Mouse (Mus musculus) cerebellum, adult 11-12 months (tissue): Measurements from ENCODE around the gene Rnf43.
A peak's percentile ranks its signal among the peaks of the same experiment; 100 is the strongest.

Experiments used
- DNase-seq: peaks from one replicate; pipeline ENCODE4 v3.0.0; 2022

Gene Rnf43

DNA sequence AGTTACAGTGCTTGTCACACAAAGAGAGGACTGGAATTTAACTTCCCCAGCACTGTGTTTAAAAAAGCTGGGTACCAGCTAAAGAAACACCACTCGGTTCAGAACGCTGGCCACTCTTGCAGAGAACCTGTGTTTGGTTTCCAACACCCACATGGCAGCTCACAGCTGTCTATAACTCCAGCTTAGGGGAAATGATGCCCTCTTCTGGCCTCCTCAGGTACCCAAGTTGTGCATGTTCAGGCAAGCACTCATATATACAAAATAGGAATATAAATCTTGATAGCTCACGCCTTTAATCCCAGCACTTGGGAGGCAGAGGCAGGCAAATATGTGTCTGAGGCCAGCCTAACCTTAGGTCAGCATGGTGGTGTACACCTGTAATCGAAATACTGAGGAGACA is 53.5 kb downstream of the Rnf43 start:
- no peak for DNase-seq

DNA sequence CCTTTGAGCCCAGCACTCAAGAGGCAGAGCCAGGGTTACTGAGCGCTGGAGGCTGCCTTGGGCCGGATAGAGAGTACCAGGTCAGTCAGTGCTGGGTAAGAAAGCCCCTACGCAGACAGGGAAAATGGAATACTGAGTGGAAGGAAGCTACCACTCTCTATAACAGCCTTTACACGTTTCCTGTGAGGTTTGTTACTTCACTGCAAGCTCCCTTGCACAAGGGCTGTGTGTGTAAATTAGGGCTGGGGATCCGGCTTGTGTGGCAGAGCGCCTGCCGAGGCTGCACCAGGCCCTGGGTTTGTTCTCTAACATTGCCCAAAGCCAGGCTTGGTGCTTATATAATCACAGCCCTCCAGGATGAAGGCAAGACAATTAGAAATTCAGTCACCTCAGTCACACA is 57.0 kb downstream of the Rnf43 start:
- DNase-seq, result no peak

DNA sequence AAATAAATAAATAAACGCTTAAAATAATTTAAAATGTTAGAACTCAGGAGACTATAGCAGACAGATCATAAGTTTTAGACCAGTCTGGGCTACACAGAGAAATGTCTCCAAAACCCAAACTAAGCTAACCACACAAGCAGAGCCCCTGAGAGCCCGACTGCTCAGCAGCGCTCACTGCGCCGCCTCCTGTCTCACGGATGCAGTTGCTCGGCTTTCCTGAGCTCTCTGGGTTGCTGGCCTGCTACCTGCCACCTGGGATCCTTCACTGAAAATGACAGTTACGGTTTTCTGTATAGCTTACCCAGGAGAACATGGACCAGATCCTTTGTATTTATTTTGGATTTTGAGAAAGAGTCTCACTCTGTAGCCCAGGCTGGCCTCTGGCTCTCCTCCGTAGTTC is 57.8 kb downstream of the Rnf43 start:
- no peak for DNase-seq

- no peak for DNase-seq
These were observed 58.3 kb downstream of the Rnf43 start for GRCm38 (mm10) chr11:87720839-87721238.

- DNase-seq, result no peak
These were observed 59.6 kb downstream of the Rnf43 start for GRCm38 (mm10) chr11:87722168-87722567.

DNA sequence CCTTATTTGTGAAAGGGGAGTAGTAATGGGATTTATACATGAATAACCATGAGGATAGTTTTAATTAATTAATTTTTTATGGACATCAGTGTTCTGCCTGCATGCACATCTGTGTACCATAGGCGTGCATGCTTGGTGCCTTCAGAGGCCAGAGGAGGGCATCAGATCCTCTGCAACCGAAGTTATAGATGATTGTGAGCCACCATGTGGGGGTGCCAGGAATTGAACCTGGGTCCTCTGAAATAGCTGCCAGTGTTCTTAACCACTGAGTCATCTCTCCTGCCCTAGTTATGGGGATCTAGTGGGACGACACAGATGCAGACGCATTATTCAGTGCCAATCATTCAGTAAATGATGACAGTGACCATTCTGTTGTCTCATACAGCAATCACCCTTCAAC is 60.4 kb downstream of the Rnf43 start:
- DNase-seq, result no peak

DNA sequence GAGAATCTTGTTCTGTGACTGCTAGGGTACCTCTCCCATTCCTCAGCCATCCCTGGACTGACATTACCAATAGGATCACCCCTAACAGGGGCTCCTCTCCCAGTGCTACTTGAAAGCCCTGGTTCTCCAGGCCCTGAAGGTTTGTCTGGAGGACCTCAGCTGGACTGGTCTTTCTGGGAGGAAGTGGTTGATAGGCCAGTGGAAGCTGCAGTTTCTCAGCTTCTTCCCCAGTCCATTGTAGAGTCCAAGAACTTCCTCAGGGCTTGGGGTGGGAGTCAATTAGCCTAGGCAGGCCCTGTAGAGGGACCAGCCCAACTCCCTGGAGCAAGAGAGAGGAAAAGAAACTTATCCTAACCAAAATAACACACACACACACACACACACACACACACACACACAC is 63.0 kb downstream of the Rnf43 start:
- DNase-seq, result no peak

- no peak for DNase-seq
These were observed 63.5 kb downstream of the Rnf43 start for GRCm38 (mm10) chr11:87725964-87726562.

GRCm38 (mm10) chr11:87727021-87727420 is 64.5 kb downstream of the Rnf43 start:
- no peak for DNase-seq

- no peak for DNase-seq
These were observed 64.9 kb downstream of the Rnf43 start for GRCm38 (mm10) chr11:87727471-87727870.

- no peak for DNase-seq
These were observed 66.5 kb downstream of the Rnf43 start for GRCm38 (mm10) chr11:87728850-87729592.

- no peak for DNase-seq
These were observed 67.2 kb downstream of the Rnf43 start for GRCm38 (mm10) chr11:87729593-87730185.

DNA sequence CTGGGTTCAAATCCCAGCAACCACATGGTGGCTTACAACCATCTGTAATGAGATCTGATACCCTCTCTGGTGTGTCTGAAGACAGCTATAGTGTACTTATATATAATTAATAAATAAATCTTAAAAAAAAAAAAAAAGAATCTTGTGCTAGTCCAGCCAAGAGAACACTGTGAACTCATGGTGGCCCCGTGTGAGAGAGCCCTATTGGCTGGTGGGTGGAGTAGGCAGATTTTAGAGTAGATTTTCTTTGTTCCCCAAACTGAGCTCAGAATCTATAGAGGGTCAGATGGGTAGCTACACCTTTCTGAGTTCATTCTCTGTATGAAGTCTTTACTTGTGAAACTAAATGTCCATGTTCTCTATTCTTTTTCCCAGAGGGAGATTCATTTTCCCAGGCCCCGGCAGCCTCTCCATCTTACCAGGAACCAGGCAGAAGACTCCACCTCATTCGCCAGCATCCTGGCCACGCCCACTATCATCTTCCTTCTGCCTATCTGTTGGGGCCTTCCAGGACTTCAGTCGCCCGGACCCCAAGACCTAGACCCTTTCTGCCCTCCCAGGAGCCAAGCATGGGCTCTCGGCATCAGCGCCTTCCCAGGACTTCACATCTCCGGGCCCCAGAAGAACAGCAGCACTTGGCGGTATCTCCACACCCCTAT is 68.3 kb downstream of the Rnf43 start:
- no peak for DNase-seq

DNA sequence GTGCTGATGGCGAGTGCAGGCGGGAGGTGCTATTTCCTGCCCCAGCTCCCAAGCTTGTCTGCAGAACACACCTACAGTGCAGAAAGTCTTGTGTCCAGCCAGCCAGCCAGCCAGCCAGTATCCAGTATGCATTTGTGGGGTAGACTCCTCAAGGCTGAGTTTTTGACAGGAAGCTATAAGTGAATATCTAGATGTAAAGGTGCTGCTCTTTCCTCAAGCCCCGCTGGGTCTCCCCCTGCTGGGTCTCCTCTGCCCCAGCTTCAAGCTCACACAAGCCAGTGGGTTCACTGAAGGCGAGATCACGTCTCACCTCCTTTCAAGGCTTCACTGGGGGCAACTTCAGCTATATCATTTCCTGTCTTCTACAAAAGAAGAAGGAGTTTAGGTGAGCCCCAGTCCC is 71.8 kb downstream of the Rnf43 start:
- no peak for DNase-seq

DNA sequence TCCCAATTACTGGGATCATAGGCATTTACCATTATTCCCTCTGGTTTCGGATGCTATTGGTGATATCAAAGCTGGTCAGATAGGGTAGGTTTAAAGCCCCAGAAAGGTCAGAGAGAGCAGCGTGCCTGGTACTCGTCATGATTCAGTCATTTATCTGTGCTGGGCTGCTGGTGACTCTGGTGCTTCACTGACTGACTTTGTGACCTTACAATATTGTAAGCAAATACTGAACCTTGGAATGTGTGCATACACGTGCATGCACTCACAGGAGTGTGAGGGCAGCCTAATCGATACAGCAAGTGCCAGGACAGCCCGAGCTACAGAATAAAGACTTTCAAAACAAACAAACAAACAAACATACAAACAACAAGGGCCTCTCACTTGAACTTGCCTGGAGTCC is 73.2 kb downstream of the Rnf43 start:
- DNase-seq, result no peak

DNA sequence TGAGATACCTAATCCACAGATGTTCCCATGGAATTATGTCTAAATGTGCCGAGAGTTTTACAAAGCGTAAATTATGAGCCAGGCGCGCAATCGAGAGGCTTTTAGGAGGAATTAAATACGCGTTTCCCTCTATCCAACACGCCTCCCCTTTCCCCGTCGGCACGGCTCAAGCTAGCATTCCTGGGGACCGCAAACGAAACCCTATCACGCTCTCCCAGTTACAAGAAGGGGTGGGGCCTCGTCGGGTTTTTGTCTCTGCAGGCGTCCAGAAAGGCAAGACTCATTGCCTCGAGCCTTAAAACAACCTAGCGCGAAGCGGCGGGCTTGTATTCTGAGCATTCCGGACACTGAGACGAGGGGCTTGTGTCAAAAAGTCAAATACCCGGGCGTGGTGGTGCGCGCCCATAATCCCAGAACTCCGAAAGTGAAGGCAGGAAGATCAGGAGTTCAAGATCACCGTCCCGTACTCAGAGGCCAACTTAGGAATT is 74.2 kb downstream of the Rnf43 start:
- DNase-seq, result peak; percentile 65

- peak; percentile 95 for DNase-seq
These were observed 74.7 kb downstream of the Rnf43 start, which contains the start of gene Supt4a for GRCm38 (mm10) chr11:87737175-87737740. Supt4a (plus strand) TSS chr11:87737552.

- no peak for DNase-seq
These were observed 81.2 kb downstream of the Rnf43 start for GRCm38 (mm10) chr11:87743691-87744090.

GRCm38 (mm10) chr11:87744964-87745363 is 82.4 kb downstream of the Rnf43 start:
- DNase-seq, result no peak

DNA sequence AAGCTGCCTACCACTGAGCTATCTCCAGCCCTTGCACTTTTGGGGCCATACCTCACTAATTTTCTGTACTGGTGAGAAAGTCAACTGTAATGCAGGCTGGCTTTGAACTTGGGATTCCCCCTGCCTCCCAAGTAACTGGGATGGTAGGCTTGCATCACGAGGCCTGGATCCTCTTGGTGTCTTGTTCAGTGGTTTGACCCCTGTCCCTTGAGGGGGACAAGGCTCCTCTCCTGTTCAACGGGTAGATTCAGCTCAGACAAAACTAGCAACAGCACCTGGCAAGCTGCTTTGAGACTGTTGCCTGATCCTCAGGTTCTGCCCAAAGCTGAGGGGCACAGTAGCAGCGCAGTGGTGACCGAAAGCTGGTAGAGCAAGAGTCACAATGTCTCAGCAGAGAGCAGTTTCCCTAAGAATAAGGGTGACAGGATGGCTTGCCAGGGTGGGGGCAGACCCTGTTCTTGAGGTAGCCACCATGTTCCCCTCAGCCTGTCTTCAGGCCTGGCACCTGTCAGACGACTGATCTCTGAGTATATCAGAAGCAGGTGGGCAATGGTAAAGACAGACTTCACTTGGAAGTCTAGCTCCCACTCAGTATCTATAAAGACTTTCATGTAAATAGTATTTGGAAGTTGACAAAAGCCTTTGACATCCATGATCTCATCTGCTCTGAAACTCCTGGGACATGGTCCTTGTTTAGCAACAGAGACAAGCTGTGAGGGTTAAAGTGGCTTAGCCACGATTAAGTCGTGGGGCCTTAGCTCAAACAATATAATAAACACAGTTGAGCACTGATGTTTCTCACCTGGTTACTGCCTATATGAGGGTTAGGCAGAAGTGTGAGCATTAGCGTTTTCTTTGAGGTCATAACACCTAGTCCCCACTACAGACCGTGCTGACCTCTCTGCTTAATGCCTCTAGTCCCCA is 83.4 kb downstream of the Rnf43 start:
- DNase-seq, result no peak

GRCm38 (mm10) chr11:87747312-87747711 is 84.8 kb downstream of the Rnf43 start:
- no peak for DNase-seq

DNA sequence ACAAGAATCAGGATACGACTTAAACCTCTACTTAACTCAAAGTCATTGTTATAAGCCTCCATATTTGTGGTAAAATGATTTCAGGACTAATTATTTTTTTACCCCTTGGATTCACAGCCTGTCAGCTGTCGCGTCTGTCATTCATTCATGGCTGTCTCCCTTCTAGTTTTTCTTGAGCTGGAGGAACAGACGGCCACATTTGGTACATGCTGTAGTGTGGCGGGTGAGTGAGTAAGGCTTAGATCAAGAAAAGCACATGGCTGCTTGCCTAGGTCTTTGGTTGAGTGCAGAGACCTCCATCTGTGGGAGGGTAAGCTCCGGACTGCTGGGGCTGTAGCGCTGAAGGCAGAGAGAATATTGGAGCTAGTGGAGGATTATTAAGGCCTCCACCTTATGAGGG is 85.2 kb downstream of the Rnf43 start:
- DNase-seq, result no peak
